Mouse (Mus musculus) erythroblast, embryonic 14.5 days (primary cell): ENCODE results near the gene Rxrg. TPM values are rescaled to one million over a fixed set of nuclear protein-coding genes. Genes with fewer than 3 reads are reported as not detected.

Source experiments
- H3K27me3 ChIP-seq: 2 replicates; pipeline ENCODE4 v1.6.1; 2012; ENCODE audit warnings: inconsistent platforms; ENCODE audit not compliant: control insufficient read depth
- H3K36me3 ChIP-seq: 2 replicates; pipeline ENCODE4 v1.6.1; 2012; ENCODE audit warnings: mild to moderate bottlenecking, inconsistent platforms; ENCODE audit not compliant: control insufficient read depth
- H3K4me1 ChIP-seq: 2 replicates; pipeline ENCODE4 v1.6.1; 2012; ENCODE audit warnings: inconsistent platforms; ENCODE audit not compliant: control insufficient read depth
- H3K4me3 ChIP-seq: replicated peaks from 2 replicates; pipeline ENCODE3; 2012; ENCODE audit warnings: moderate library complexity, mild to moderate bottlenecking, inconsistent platforms
- H3K9me3 ChIP-seq: 2 replicates; pipeline ENCODE4 v1.6.1; 2012; ENCODE audit warnings: low read length, inconsistent platforms, mixed read lengths; ENCODE audit not compliant: control insufficient read depth
- GATA1 ChIP-seq: IDR thresholded peaks from 2 replicates; pipeline ENCODE4 v1.6.1; 2012; ENCODE audit warnings: low read length, inconsistent platforms, mixed read lengths
- TAL1 ChIP-seq: IDR thresholded peaks from 3 replicates; pipeline ENCODE4 v1.6.1; 2012; ENCODE audit warnings: low read length, inconsistent platforms, mixed read lengths
- polyA plus RNA-seq: library from polyadenylated mRNA; stranded (reverse); fragments of >175 nt; gene quantifications from 2 replicates; pipeline ENCODE4 v1.2.3, GENCODE M21; 2012

Rxrg gene
- polyA plus RNA-seq = not detected in 2 replicates

DNA sequence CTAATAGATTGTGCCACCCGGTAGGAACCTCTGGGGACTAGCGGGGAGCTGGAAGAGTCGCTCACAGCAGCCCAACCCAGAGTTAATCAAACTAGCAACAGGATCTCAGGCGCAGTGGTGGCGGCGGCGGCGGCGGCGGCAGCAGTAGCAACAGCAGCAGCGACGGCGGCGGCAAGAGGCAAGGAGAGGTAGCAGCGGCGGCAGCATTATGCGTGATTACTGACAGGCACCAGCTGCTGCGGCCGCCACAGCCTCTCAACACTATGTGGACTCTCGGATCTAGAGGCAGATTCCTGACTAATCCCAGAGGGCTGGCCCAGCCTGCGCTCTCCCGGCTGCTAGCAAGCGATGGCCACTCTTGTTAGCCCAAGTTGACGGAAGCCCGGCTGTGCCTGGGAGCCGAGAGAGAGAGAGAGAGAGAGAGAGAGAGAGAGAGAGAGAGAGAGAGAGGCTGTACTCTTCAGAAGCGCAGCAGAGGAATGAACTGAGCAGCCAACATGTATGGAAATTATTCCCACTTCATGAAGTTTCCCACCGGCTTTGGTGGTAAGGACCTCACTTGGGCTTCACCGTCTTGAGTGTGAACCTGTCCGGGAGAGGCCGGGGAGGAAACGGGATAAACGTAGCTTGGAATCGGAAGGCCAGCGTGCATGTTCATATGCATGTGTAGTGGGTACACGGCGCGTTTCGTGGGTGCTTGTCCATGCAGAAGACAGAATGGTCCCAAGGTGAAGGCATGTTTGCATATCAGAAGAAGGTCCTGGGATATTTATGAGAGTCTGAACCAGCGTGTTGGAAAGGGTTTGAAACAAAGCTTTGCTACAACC lies at the start of gene Rxrg:
Rxrg (plus strand) TSS at position 130 of the 827 bp plus-strand sequence.
- H3K4me3 ChIP-seq = no peak within 1 kb of the TSS
- H3K36me3 ChIP-seq = no peaks in the 10 kb centered on the region
- H3K27me3 ChIP-seq = peaks cover 44% of the 10 kb centered on the region
- H3K9me3 ChIP-seq = no peaks in the 10 kb centered on the region
- no peak for TF ChIP-seq GATA1
- TF ChIP-seq TAL1 = no peak
- no peaks in the 10 kb centered on the region for H3K4me1 ChIP-seq

- Histone ChIP-seq H3K9me3 (no peaks in the 10 kb centered on the region), H3K4me3 (no peak overlapping the region), H3K4me1 (peaks cover 15% of the 10 kb centered on the region), H3K27me3 (no peaks in the 10 kb centered on the region), H3K36me3 (no peaks in the 10 kb centered on the region)
- no peak for TF ChIP-seq GATA1
- TF ChIP-seq TAL1 = no peak
Observed at GRCm38 (mm10) chr1:167549324-167549723, 48.9 kb upstream of the Rxrg start.

DNA sequence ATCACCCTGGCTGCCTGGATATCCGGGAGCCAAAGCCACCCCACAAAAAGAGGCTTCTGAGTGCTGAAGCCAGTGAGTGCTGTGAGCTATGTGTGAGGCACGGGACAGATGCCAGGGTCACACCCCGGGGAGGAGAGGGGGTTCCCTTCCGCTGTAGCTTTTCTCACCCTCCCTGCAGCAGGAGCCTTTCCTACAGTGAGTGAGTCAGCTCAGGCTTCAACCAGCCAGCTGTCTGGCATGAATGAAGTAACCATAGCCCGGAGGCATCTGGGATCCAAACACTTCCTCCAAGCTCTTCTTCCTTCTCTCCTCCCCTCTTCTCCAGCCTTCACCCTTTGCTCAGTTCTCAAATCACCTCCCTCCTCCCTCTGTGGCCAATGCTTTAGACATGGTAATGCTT lies 46.6 kb upstream of the Rxrg start:
- H3K9me3 ChIP-seq = no peaks in the 10 kb centered on the region
- no peak overlapping the region for H3K4me3 ChIP-seq
- H3K27me3 ChIP-seq = no peaks in the 10 kb centered on the region
- no peaks in the 10 kb centered on the region for H3K36me3 ChIP-seq
- H3K4me1 ChIP-seq = peaks cover 13% of the 10 kb centered on the region
- TF ChIP-seq TAL1 = no peak
- no peak for TF ChIP-seq GATA1

DNA sequence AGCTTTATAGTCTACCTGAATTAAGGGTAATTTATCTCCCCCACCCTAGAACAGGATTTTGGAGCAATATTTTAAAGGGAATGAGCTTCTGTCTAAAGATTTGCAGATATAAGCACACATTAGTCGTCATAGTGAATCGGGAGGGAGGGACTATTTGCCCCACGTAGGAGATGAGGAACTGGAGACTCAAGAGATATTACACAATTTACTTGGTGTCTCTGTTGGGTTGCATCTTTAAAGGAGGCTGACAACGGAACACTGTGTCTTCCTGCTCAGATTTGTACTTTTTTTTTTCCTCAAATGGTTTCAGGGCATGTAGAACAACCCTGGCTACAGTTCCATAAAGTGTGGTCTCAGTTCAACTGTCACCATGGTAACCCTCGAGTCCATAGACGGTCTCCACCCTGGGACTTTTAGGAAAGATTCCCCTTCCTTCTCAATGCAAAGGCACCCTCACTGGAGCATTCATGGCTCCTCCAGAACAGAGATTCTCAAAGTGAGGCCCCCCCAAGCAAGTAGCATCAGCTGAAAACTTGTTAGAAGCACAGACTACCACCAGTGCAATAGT lies 44.1 kb upstream of the Rxrg start:
- Histone ChIP-seq H3K4me1 (peaks cover 7% of the 10 kb centered on the region), H3K36me3 (no peaks in the 10 kb centered on the region), H3K27me3 (no peaks in the 10 kb centered on the region), H3K4me3 (no peak overlapping the region), H3K9me3 (no peaks in the 10 kb centered on the region)
- no peak for TF ChIP-seq TAL1
- TF ChIP-seq GATA1 = no peak

DNA sequence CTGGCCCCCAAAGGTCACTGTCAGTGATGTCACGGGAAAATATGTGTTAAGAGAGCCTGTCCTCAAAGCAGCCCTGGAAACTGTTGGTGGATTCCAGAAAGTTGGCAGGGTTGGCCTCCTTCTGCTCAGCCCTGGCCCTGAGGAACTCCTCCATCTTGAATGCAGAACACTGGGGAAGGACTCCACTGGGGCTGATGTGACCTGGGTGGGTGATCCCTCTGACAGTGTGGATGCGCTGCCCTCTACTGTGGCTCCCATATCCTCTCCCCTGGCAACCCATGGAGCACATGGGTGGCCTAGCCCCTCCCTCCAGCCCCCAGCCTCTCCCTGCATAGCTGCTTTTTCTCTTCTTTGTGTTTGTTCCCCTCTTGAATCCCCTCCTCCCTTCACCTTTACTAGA lies 31.6 kb upstream of the Rxrg start:
- Histone ChIP-seq H3K4me1 (no peaks in the 10 kb centered on the region), H3K4me3 (no peak overlapping the region), H3K36me3 (no peaks in the 10 kb centered on the region), H3K9me3 (no peaks in the 10 kb centered on the region), H3K27me3 (no peaks in the 10 kb centered on the region)
- no peak for TF ChIP-seq TAL1
- TF ChIP-seq GATA1 = no peak

- Histone ChIP-seq H3K36me3 (no peaks in the 10 kb centered on the region), H3K4me3 (no peak overlapping the region), H3K4me1 (no peaks in the 10 kb centered on the region), H3K27me3 (no peaks in the 10 kb centered on the region), H3K9me3 (no peaks in the 10 kb centered on the region)
- no peak for TF ChIP-seq GATA1
Observed at GRCm38 (mm10) chr1:167579131-167579530, 19.1 kb upstream of the Rxrg start.

DNA sequence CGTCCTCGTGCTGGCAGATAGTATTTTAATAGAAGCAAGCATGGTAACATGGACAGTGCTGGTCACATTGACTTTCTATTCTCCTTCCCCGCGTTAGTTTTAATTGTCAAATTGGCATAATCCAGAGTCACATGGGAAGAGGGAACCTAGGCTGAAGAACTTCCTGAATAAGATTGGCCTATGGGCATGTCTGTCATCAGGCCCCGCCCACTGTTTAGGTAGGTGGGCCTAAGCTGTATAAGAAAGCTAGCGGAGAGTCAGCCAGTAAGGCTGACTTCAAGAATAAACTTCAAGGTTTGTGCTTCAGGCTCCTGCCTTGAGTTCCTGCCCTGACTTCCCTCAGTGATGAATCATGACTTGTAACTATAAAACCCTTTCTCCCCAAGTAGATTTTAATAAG lies 15.0 kb upstream of the Rxrg start:
- Histone ChIP-seq H3K9me3 (no peaks in the 10 kb centered on the region), H3K27me3 (no peaks in the 10 kb centered on the region), H3K4me1 (no peaks in the 10 kb centered on the region), H3K36me3 (no peaks in the 10 kb centered on the region), H3K4me3 (no peak overlapping the region)
- TF ChIP-seq GATA1 (no peak), TAL1 (no peak)

DNA sequence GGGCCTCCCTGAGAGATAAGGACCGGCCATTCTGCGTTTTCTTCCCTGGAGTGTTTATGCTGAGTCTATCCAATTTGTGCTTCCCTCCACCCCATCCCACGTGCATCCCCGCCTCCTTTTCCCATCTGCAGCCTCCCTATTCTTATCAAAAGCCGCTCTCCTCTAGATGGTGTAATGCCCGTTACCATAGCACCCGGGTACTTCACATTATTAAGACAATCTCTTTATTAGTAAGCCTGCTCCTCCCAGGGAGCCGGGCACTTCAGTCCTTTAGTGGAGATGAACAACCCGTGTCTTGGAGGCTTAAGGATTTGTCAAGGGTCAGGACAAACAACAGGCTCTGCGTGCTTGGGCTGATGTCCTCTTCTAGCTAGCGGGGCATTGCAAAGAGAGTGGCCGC lies 14.3 kb upstream of the Rxrg start:
- Histone ChIP-seq H3K4me3 (no peak overlapping the region), H3K9me3 (no peaks in the 10 kb centered on the region), H3K27me3 (no peaks in the 10 kb centered on the region), H3K36me3 (no peaks in the 10 kb centered on the region), H3K4me1 (no peaks in the 10 kb centered on the region)
- TF ChIP-seq GATA1 (no peak), TAL1 (no peak)

- Histone ChIP-seq H3K9me3 (no peaks in the 10 kb centered on the region; the same call in 1 of the 2 replicates), H3K4me3 (no peak overlapping the region), H3K36me3 (no peaks in the 10 kb centered on the region), H3K4me1 (no peaks in the 10 kb centered on the region), H3K27me3 (no peaks in the 10 kb centered on the region)
- no peak for TF ChIP-seq GATA1
- TF ChIP-seq TAL1 = no peak
Observed at GRCm38 (mm10) chr1:167588747-167589558, 9.2 kb upstream of the Rxrg start.
